In genomic region chr6:30594364-30594763, GRCm38 (mm10) we compare ENCODE assay signal across 23 mouse cellular contexts. TPM values are rescaled to one million over a fixed set of nuclear protein-coding genes. Genes with fewer than 3 reads are reported as not detected.
"Had no signal": no experiment of that assay in that cellular context is flagged by ENCODE, and none has a peak within 500 bp of the region (broad histone marks: within the 10 kb centered on the region; RNA-seq: fewer than 3 reads in every experiment).

No protein-coding gene starts in this region.

- H3K27ac ChIP-seq: hindbrain, embryonic 12.5 days; intestine, embryonic 15.5 days; layer of hippocampus, adult 2 months; left cerebral cortex, adult 2 months; liver, embryonic 12.5 days; liver, embryonic 14.5 days had no signal

- H3K4me3 ChIP-seq: hindbrain, embryonic 12.5 days; intestine, embryonic 15.5 days; layer of hippocampus, adult 2 months; left cerebral cortex, adult 2 months; limb, embryonic 13.5 days; limb, embryonic 15.5 days; liver, embryonic 12.5 days had no signal

- DNase-seq: gastrocnemius, postnatal 14 days; heart, postnatal 10 days; heart, postnatal 4 days; kidney, adult 18-20 months; kidney, adult 8-10 months; kidney, postnatal 10 days; kidney, postnatal 25 days; kidney, postnatal 4 days; lung, adult 18-20 months had no signal

- H3K36me3 ChIP-seq: hindbrain, embryonic 12.5 days; intestine, embryonic 15.5 days; limb, embryonic 13.5 days; limb, embryonic 15.5 days; liver, embryonic 12.5 days had no signal

- H3K4me1 ChIP-seq: intestine, embryonic 15.5 days; liver, embryonic 12.5 days had no signal

- H3K27me3 ChIP-seq: hindbrain, embryonic 12.5 days; intestine, embryonic 15.5 days; limb, embryonic 13.5 days; limb, embryonic 15.5 days had no signal

- H3K4me2 ChIP-seq: heart, embryonic 11.5 days; hindbrain, embryonic 12.5 days; intestine, embryonic 15.5 days; limb, embryonic 13.5 days; limb, embryonic 15.5 days; liver, embryonic 12.5 days had no signal

- H3K9me3 ChIP-seq: hindbrain, embryonic 12.5 days; intestine, embryonic 15.5 days; limb, embryonic 13.5 days; limb, embryonic 15.5 days; liver, embryonic 12.5 days had no signal

- H3K9ac ChIP-seq: hindbrain, embryonic 12.5 days; intestine, embryonic 15.5 days; limb, embryonic 13.5 days; limb, embryonic 15.5 days; liver, embryonic 12.5 days; liver, embryonic 14.5 days had no signal

- ATAC-seq: hindbrain, embryonic 16.5 days; inflammation-experienced regulatory T-cells, adult 6 months; intestine, embryonic 15.5 days; intestine, postnatal 0 days; liver, embryonic 12.5 days had no signal

RNA-seq across cellular contexts. Expression of gene Cpa5, which starts 16.4 kb away (rescaled TPM):
- polyA plus RNA-seq: hindbrain, embryonic 12.5 days; inflammation-experienced regulatory T-cells, adult 6 months; intestine, postnatal 0 days; liver, adult 2 months; liver, embryonic 12.5 days; liver, embryonic 16.5 days had no signal

RNA-seq across cellular contexts. Expression of gene Cpa4, which starts 26.2 kb away (rescaled TPM):
- polyA plus RNA-seq: inflammation-experienced regulatory T-cells, adult 6 months; liver, adult 2 months had no signal

RNA-seq across cellular contexts. Expression of gene Cpa1, which starts 44.7 kb away (rescaled TPM):
- polyA plus RNA-seq: inflammation-experienced regulatory T-cells, adult 6 months had no signal

RNA-seq across cellular contexts. Expression of gene Cpa2, which starts 53.0 kb away (rescaled TPM):
- polyA plus RNA-seq: liver, adult 2 months had no signal
